Mouse (Mus musculus) embryo, embryonic 9.5 days (tissue): ENCODE results near the gene Tcte3.
"Not testable (repeated sequence)": the region's sequence is repeated elsewhere in the genome, so short reads cannot be mapped to it uniquely, and the experiment has no call there.

Experiments used
- DNase-seq: peaks from one replicate; pipeline ENCODE4 v3.0.0-alpha.2; 2017; ENCODE audit errors: extremely low spot score

The Tcte3 gene

DNA sequence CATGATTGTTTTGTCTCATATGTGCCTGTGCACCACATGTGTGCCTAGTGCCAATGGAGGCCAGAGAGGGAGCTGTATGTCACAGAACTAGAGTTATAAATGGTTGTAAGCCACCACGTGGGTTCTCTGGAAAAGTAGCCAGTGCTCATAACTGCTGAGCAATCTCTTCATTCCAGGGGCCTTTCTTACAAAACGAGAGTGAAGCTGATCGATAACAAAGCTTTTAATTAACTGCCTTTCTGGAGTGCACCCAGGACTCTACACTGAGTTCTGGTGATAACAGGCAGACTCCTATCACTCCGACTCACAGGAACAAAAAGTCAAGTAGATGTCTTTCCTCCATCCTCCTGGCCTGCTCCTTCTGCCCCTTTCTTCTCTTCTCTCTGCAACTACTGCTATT is 9.9 kb downstream of the Tcte3 start:
- DNase-seq: not testable (repeated sequence)

- DNase-seq: not testable (repeated sequence)
Measured at GRCm38 (mm10) chr17:15025513-15025912, 15.8 kb downstream of the Tcte3 start.

DNA sequence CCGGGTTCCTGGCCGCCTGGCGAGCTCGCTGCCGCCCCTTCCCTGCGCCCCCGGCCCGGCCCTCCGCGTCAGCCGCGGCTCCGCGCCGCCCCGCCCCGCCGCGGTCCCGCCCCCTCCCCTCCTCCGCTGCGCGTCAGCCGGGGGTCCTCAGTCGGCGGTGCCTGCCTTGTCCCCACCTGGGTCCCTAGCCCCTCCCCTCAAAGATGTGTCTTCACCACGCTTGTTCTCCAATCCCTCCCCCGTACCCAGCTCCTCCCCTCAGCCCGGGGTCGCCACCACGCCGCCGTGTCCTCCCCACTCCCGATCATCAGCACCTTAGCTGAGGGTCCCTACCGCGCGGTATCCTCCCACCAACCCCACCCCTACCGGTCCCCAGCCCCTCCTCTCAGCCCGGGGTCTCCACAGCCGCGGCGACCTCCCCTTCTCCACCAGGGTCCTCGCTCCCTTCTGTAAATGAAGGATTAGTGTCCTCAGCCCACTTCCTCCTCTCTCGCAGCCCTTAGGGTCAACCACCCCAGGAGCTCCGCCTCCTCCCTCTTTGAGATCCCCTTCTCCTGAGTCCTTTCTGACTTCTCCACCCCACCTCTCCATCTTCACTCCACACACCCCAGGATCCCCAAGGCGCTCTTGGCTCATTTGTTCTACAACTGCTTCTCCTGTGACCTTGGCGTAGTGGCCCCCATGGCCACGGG is 16.6 kb downstream of the Tcte3 start:
- not testable (repeated sequence) for DNase-seq

- not testable (repeated sequence) for DNase-seq
Measured at GRCm38 (mm10) chr17:15023878-15024492, 17.3 kb downstream of the Tcte3 start.

DNA sequence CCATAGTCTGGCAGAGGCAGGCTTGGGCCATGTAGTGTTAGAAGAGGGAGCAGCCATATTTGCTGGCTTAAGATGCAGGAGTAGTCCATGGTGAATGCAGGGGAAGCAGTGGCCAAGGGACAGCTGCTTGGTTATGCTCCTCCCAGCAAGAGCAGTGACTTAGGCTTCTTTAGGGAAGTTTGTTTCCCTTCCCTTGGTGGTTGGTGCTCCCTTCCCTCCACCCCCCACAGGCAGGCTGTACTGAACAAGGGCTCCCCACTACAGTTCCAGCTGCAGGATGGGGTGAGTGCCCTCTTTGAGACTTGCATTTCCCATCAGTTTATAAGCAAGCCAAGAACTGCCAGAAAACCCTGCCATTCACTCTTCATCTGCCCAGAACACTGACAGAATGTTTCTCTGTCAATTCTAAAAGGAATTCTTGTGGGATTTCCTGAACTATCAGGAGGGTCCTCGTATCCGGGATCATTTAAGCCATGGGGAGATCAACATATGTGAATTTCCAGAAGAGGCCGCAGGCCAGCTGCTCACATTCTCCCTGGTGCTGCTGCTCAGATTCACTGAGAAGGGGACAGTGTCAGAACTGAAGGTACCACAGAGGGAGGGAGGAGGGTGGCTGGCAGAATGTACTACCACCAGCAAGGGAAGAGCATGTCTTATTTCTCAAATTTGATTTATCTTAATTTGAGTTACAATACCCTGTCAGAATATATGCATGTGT is 19.6 kb downstream of the Tcte3 start:
- not testable (repeated sequence) for DNase-seq

- not testable (repeated sequence) for DNase-seq
Measured at GRCm38 (mm10) chr17:15009706-15010413, 31.4 kb downstream of the Tcte3 start, which contains the start of gene Gm3435. Gene Gm3435 (plus strand): TSS chr17:15010176.

DNA sequence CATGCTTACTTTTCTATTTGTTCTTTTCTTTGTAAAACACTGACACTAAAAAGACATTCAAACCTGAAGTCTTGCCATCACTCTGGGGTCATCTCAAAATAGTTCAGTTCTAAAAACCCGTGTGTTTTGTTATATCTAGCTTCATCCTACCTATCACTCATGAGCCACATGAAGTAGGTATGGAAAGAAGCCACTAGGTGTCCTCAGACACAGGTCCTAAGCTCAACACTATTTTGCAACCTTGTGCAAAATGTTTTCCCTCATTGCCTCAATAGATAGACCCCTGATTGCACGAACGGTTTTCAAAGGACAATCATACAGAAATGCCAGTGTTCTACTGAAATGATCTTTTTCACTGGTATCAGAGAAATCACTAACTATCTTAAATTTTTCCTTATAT is 32.2 kb downstream of the Tcte3 start:
- not testable (repeated sequence) for DNase-seq

- not testable (repeated sequence) for DNase-seq
Measured at GRCm38 (mm10) chr17:15000047-15000446, 41.2 kb downstream of the Tcte3 start.

DNA sequence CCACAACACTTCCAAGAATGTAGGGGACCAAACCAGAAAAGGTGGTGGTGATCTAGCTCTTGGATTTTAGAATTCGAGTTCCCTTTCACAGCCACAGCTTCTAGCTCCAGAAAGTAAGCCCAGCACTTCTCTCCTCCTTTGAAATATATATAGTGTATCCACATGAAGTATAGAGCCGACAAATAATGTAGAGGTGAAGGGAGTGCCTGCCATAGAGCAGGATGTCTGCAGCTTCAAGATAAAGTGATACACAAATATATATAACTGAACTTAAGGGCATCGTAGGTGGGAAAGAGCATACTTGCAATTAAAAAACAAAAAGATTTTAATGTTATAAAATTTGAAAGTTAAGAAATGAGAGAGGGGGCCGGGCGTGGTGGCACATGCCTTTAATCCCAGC is 47.1 kb downstream of the Tcte3 start:
- DNase-seq: not testable (repeated sequence)

GRCm38 (mm10) chr17:14993139-14993832 is 48.0 kb downstream of the Tcte3 start:
- DNase-seq: not testable (repeated sequence)

DNA sequence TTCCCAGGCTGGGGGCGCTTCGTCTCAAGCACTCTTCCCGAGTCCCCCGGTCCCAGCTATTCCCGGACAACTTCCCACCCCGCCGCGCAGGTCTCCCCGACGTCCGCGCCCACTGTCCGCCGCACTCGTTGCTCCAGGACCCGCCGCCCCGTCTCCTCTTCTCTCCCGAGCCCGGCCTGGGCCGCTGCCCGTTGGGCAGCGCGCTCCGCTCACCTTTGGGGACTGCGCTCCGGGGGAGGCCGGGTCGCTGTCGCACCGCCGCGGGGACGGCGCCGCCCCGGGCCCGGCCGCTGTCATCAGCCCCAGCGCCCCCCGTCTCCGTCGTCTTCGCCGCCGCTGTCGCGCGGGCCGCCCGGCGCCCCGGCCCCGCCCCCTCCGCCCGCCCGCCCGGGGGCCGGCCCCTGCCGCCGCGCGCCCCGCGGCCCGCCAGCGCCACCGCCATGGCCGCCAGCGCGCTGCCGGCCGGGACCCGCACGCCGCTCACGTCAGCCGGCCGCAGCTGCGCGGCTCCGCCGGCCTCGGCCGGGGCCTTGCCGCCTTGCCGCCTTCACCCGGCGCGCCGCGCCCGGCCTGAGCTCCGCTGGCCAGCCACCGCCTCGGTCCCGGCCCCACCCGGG is 48.7 kb downstream of the Tcte3 start:
- DNase-seq: not testable (repeated sequence)

- not testable (repeated sequence) for DNase-seq
Measured at GRCm38 (mm10) chr17:14990116-14990702, 51.1 kb downstream of the Tcte3 start.

- DNase-seq: not testable (repeated sequence)
Measured at GRCm38 (mm10) chr17:14978362-14979038, 62.8 kb downstream of the Tcte3 start, which contains the start of the genes 9030025P20Rik and Gm3417. Gene 9030025P20Rik (plus strand): TSS chr17:14978468. Gene Gm3417 (minus strand): TSS chr17:14978790.

DNA sequence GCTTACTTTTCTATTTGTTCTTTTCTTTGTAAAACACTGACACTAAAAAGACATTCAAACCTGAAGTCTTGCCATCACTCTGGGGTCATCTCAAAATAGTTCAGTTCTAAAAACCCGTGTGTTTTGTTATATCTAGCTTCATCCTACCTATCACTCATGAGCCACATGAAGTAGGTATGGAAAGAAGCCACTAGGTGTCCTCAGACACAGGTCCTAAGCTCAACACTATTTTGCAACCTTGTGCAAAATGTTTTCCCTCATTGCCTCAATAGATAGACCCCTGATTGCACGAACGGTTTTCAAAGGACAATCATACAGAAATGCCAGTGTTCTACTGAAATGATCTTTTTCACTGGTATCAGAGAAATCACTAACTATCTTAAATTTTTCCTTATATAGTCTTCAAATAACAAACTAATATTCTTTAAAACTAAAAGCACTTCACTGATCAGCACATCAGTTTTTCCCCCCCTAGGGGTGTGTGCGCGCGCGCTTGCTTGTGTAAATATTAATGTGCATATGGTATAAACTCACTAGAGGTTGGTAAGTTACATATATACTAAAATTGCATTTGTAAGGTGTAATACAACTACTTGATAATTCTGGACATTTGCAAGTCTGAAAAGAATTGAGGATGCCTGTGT is 63.4 kb downstream of the Tcte3 start:
- not testable (repeated sequence) for DNase-seq
